Mouse (Mus musculus) CH12.LX (cell line): Measurements from ENCODE around the gene Hmga2. TPM values are rescaled to one million over a fixed set of nuclear protein-coding genes. Genes with fewer than 3 reads are reported as not detected.

Experiments
- DNase-seq: peaks from one replicate; pipeline ENCODE4 v3.0.0-alpha.2; 2013; ENCODE audit errors: extremely low read depth
- H3K27ac ChIP-seq: 2 replicates; pipeline ENCODE4 v1.5.1; 2012; ENCODE audit warnings: low read depth, mild to moderate bottlenecking, control low read depth, moderate library complexity; ENCODE audit not compliant: insufficient read depth
- H3K27me3 ChIP-seq: replicated peaks from 2 replicates; pipeline ENCODE3; 2012; ENCODE audit warnings: inconsistent platforms
- H3K36me3 ChIP-seq, 2 experiments: replicated peaks in 1 of 2; 2 replicates each; pipeline versions ENCODE3 to v1.6.1; 2012; ENCODE audit warnings: inconsistent platforms in 1 of 2, low read length in 1 of 2, mild to moderate bottlenecking in 1 of 2, mixed read lengths in 1 of 2, moderate library complexity in 1 of 2; ENCODE audit not compliant: control insufficient read depth in 1 of 2, insufficient read depth in 1 of 2
- H3K4me1 ChIP-seq, 2 experiments: 2 replicates each; pipeline ENCODE4 v1.6.1; 2012; ENCODE audit warnings: inconsistent platforms in 1 of 2, moderate library complexity in 1 of 2; ENCODE audit not compliant: insufficient read depth in 2 of 2, control insufficient read depth in 1 of 2
- H3K4me2 ChIP-seq: 2 replicates; pipeline ENCODE4 v1.6.1; 2012; ENCODE audit warnings: low read depth, mild to moderate bottlenecking, control low read depth; ENCODE audit not compliant: poor library complexity, insufficient read depth, severe bottlenecking
- H3K4me3 ChIP-seq, 3 experiments: fragments of 150-350 bp in 1 of 3; sonication (generic) in 1 of 3; replicated peaks in 1 of 3; 2 replicates each; pipeline versions ENCODE3 to v1.5.1; 2011 to 2012; ENCODE audit warnings: low read depth in 2 of 3, low read length in 2 of 3, mild to moderate bottlenecking in 2 of 3, moderate library complexity in 2 of 3, control low read depth in 1 of 3, improper control_type of control experiment in 1 of 3, inconsistent platforms in 1 of 3, mixed read lengths in 1 of 3; ENCODE audit not compliant: poor library complexity in 1 of 3
- H3K79me2 ChIP-seq: replicated peaks from 2 replicates; pipeline ENCODE4 v1.6.1; 2012; ENCODE audit warnings: mild to moderate bottlenecking, moderate library complexity; ENCODE audit not compliant: control insufficient read depth, poor library complexity, insufficient read depth, severe bottlenecking; ENCODE audit errors: extremely low read depth
- H3K9ac ChIP-seq: 2 replicates; pipeline ENCODE4 v1.6.1; 2012; ENCODE audit warnings: low read depth, mild to moderate bottlenecking, control low read depth, moderate library complexity; ENCODE audit not compliant: insufficient read depth
- H3K9me3 ChIP-seq: replicated peaks from 2 replicates; pipeline ENCODE3; 2012; ENCODE audit warnings: low read length, inconsistent platforms, mixed read lengths
- BHLHE40 ChIP-seq: IDR thresholded peaks from 2 replicates; pipeline ENCODE4 v1.6.1; 2011; ENCODE audit warnings: mild to moderate bottlenecking, low read depth, low read length, improper control_type of control experiment
- CTCF ChIP-seq, 2 experiments: IDR thresholded peaks in 1 of 2; conservative IDR thresholded peaks in 1 of 2; 2 replicates each; pipeline ENCODE4 v1.5.1; 2011 to 2012; ENCODE audit warnings: low read depth in 2 of 2, low read length in 2 of 2, improper control_type of control experiment in 1 of 2, inconsistent platforms in 1 of 2, mild to moderate bottlenecking in 1 of 2, moderate library complexity in 1 of 2
- JUND ChIP-seq: conservative IDR thresholded peaks from 2 replicates; pipeline ENCODE4 v1.6.1; 2011; ENCODE audit warnings: low read depth, low read length, improper control_type of control experiment
- NRF1 ChIP-seq: IDR thresholded peaks from 2 replicates; pipeline ENCODE4 v1.6.1; 2014; ENCODE audit warnings: low read depth, mild to moderate bottlenecking, inconsistent platforms, low read length, improper control_type of control experiment, moderate library complexity
- POLR2A ChIP-seq: IDR thresholded peaks from 2 replicates; pipeline ENCODE4 v1.6.1; 2011; ENCODE audit warnings: low read depth, mild to moderate bottlenecking, improper control_type of control experiment, low read length
- RAD21 ChIP-seq: IDR thresholded peaks from 2 replicates; pipeline ENCODE4 v1.6.1; 2011; ENCODE audit warnings: low read depth, mild to moderate bottlenecking, low read length, improper control_type of control experiment, moderate library complexity
- SIN3A ChIP-seq: IDR thresholded peaks from 2 replicates; pipeline ENCODE4 v1.6.1; 2012; ENCODE audit warnings: low read length, improper control_type of control experiment, inconsistent platforms
- TBP ChIP-seq: conservative IDR thresholded peaks from 2 replicates; pipeline ENCODE4 v1.6.1; 2011; ENCODE audit warnings: low read depth, low read length, improper control_type of control experiment
- dilution Hi-C: fragments of 300-500 bp; cut with MboI; formaldehyde crosslinking; loops from 2 replicates; pipeline ENCODE4 v1.14.3; 2020; ENCODE audit warnings: low sequenced_read_pairs; ENCODE audit not compliant: extremely low pct_unique_long_range_greater_than_20kb, extremely low pct_ligation_motif_present
- in situ Hi-C: fragments of 300-500 bp; cut with MboI; formaldehyde crosslinking; loops from 3 replicates; pipeline ENCODE4 v1.14.3; 2019; ENCODE audit warnings: low sequenced_read_pairs, low pct_ligation_motif_present, low pct_unique_long_range_greater_than_20kb, mixed read lengths
- polyA plus RNA-seq: library from polyadenylated mRNA; unstranded; fragments of >175 nt; gene quantifications from 2 replicates; pipeline ENCODE4 v1.2.1, GENCODE M21; 2012; ENCODE audit warnings: low read depth; ENCODE audit not compliant: insufficient read length
- total RNA-seq, 2 experiments: library from RNA; depleted of rRNA; stranded (reverse); fragments of 300-350 nt in 1 of 2; fragments of >200 nt in 1 of 2; gene quantifications; 2 replicates each; pipeline ENCODE4 v1.2.3; 2012 to 2014

The Hmga2 gene
- total and polyA plus RNA-seq, 3 experiments: not detected

- in situ Hi-C loops: no loop called here
- TF ChIP-seq NRF1 (no peak), SIN3A (no peak), JUND (no peak), TBP (no peak), POLR2A (no peak)
- Histone ChIP-seq H3K9ac (no peak overlapping the region), H3K9me3 (peaks cover 4% of the 10 kb centered on the region), H3K27me3 (no peaks in the 10 kb centered on the region), H3K4me3 (no peak overlapping the region), H3K79me2 (no peaks in the 10 kb centered on the region), H3K27ac (no peak overlapping the region), H3K36me3 (no peaks in the 10 kb centered on the region), H3K4me2 (no peak overlapping the region), H3K4me1 (no peaks in the 10 kb centered on the region)
- DNase-seq: no peak
- dilution Hi-C loops: no loop called here
Measured at GRCm38 (mm10) chr10:120322815-120323214, 153.5 kb downstream of the Hmga2 start.

DNA sequence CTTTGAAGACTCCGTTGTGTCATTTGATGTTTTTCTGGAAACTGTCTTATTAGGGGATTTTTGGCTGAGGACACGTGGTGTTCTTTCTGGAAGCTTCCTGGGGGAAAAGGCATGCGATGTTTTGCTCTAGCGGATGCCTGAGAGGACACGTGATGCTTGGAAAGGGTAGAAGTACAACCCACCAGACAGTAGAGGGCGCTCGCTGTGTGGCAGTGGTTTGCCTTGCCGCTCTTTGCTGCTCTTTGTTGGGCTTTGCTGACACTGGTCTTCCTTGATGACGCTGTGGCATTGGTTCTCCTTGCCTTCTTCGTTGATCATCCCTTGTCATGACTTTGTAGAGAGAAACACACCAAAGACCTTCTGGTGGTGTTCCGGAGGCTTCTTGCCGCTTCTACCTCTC lies 156.7 kb downstream of the Hmga2 start:
- dilution Hi-C loops: no loop called here
- TF ChIP-seq BHLHE40 (no peak), RAD21 (peak; percentile 5), CTCF (conservative IDR thresholded peaks at IDR 0.05 in 1 of 2, IDR thresholded peaks at IDR 0.05 in 1 of 2; ENCODE audit: low read depth in 2 of 2, low read length in 2 of 2) (peak in 1 of 2 experiments; percentile 22; a peak in 1 of 4 replicates)

More for the DNA sequence above, 156.7 kb downstream of the Hmga2 start:
- Histone ChIP-seq H3K27me3 (no peaks in the 10 kb centered on the region), H3K4me1 (no peaks in the 10 kb centered on the region), H3K4me2 (no peak overlapping the region), H3K27ac (no peak overlapping the region), H3K4me3 (no peak overlapping the region), H3K36me3 (no peaks in the 10 kb centered on the region), H3K79me2 (no peaks in the 10 kb centered on the region), H3K9me3 (peaks cover 4% of the 10 kb centered on the region), H3K9ac (no peak overlapping the region)
- in situ Hi-C loops: no loop called here
- peak; percentile 13 for DNase-seq

Other genes starting within 250 kb of the Hmga2 start
- 75.9 and 82.0 TPM in 2 replicates for gene Llph, start 249.4 kb downstream of the Hmga2 start, total RNA-seq (2012; rRNA removed)
- 103 and 118 TPM in 2 replicates for gene Llph, start 249.4 kb downstream of the Hmga2 start, total RNA-seq (2014; rRNA removed)
- gene Llph, start 249.4 kb downstream of the Hmga2 start, polyA plus RNA-seq: 237 and 276 TPM in 2 replicates